Mouse (Mus musculus): ENCODE data around the gene Mia2. TPM values are rescaled to one million over a fixed set of nuclear protein-coding genes. Genes with fewer than 3 reads are reported as not detected.

Mia2 gene
- polyA plus RNA-seq, 1 experiment from 2014 or later = 47.8 TPM

- peak; percentile 57; the same call in 1 of the 2 replicates for ATAC-seq (ENCODE audit: low read depth)
- peaks cover 72% of the 10 kb centered on the region for H3K36me3 ChIP-seq
- no peak for DNase-seq
- H3K4me1 ChIP-seq (replicated peaks) = peaks cover 15% of the 10 kb centered on the region
- H3K9me3 ChIP-seq (replicated peaks) = no peaks in the 10 kb centered on the region
- WGBS (ENCODE audit: insufficient replicate concordance) = 48% methylated on average over 6 of the region's 6 CpGs
- no peaks in the 10 kb centered on the region for H3K27me3 ChIP-seq
- no peak overlapping the region for H3K27ac ChIP-seq
- H3K4me3 ChIP-seq (replicated peaks) = no peak overlapping the region
- no peak overlapping the region for H3K9ac ChIP-seq
- no peak overlapping the region for H3K4me2 ChIP-seq
Observed at GRCm38 (mm10) chr12:59164522-59164921, 68.9 kb downstream of the Mia2 start.

- Histone ChIP-seq H3K27ac (no peak overlapping the region), H3K27me3 (no peaks in the 10 kb centered on the region), H3K4me1 (replicated peaks) (peaks cover 15% of the 10 kb centered on the region), H3K36me3 (peaks cover 69% of the 10 kb centered on the region), H3K4me3 (replicated peaks) (no peak overlapping the region), H3K9ac (no peak overlapping the region), H3K4me2 (no peak overlapping the region), H3K9me3 (replicated peaks) (no peaks in the 10 kb centered on the region)
- 85% methylated on average over 4 of the region's 4 CpGs for WGBS (ENCODE audit: insufficient replicate concordance)
- ATAC-seq (ENCODE audit: low read depth) = no peak
- DNase-seq = no peak
Observed at GRCm38 (mm10) chr12:59166557-59166956, 71.0 kb downstream of the Mia2 start.

GRCm38 (mm10) chr12:59169935-59170334 is 74.3 kb downstream of the Mia2 start:
- H3K4me1 ChIP-seq (replicated peaks) = no peaks in the 10 kb centered on the region
- ATAC-seq (ENCODE audit: low read depth) (no peak), DNase-seq (no peak)
- WGBS (ENCODE audit: insufficient replicate concordance) = 81% methylated on average over 4 of the region's 4 CpGs
- H3K4me2 ChIP-seq = no peak overlapping the region
- H3K36me3 ChIP-seq = peaks cover 53% of the 10 kb centered on the region
- H3K9ac ChIP-seq = no peak overlapping the region
- H3K27me3 ChIP-seq = no peaks in the 10 kb centered on the region
- no peak overlapping the region for H3K27ac ChIP-seq
- H3K9me3 ChIP-seq (replicated peaks) = no peaks in the 10 kb centered on the region
- no peak overlapping the region for H3K4me3 ChIP-seq (replicated peaks)

GRCm38 (mm10) chr12:59177814-59178213 is 82.2 kb downstream of the Mia2 start:
- H3K27ac ChIP-seq = no peak overlapping the region
- 81% methylated on average over 3 of the region's 3 CpGs for WGBS (ENCODE audit: insufficient replicate concordance)
- H3K4me1 ChIP-seq (replicated peaks) = no peaks in the 10 kb centered on the region
- ATAC-seq (ENCODE audit: low read depth) (no peak), DNase-seq (no peak)
- no peak overlapping the region for H3K4me3 ChIP-seq (replicated peaks)
- H3K9ac ChIP-seq = no peak overlapping the region
- H3K27me3 ChIP-seq = no peaks in the 10 kb centered on the region
- H3K4me2 ChIP-seq = no peak overlapping the region
- peaks cover 80% of the 10 kb centered on the region for H3K36me3 ChIP-seq
- no peaks in the 10 kb centered on the region for H3K9me3 ChIP-seq (replicated peaks)

DNA sequence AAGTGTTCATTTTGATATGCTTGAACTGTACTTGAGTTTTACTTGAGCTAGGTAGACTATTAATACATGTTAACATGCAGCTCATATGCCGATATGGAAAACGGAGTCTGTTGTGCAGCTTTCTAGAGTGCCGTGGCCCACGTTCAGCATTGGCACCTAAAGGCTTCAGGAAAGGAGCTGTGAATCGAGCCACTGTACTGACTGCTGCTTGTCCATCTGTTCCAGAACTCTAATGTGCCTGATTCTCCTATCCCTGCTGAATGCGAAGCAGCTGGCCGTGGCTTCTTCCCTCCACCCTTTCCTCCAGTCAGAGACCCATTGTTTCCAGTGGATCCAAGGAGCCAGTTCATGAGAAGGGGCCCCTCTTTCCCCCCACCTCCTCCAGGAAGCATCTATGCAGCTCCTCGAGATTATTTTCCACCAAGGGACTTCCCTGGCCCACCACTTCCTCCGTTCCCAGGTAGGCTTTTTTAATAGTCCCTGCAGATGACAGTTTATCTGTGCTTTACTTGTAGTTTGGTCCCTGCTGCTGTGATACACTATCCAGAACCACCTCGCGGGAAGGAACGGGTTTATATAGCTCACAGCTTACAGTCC is 92.6 kb downstream of the Mia2 start:
- ATAC-seq (ENCODE audit: low read depth) = no peak

GRCm38 (mm10) chr12:59193637-59194036 is 98.0 kb downstream of the Mia2 start:
- H3K4me2 ChIP-seq = no peak overlapping the region
- WGBS (ENCODE audit: insufficient replicate concordance) = 55% methylated on average over 3 of the region's 3 CpGs
- peak overlapping the region; percentile 16 for H3K27ac ChIP-seq
- H3K4me3 ChIP-seq (replicated peaks) = no peak overlapping the region
- no peaks in the 10 kb centered on the region for H3K27me3 ChIP-seq
- ATAC-seq (ENCODE audit: low read depth) (no peak), DNase-seq (no peak)
- H3K4me1 ChIP-seq (replicated peaks) = peaks cover 24% of the 10 kb centered on the region
- H3K36me3 ChIP-seq = peaks cover 27% of the 10 kb centered on the region
- no peak overlapping the region for H3K9ac ChIP-seq
- no peaks in the 10 kb centered on the region for H3K9me3 ChIP-seq (replicated peaks)

More for the DNA sequence above, 92.6 kb downstream of the Mia2 start:
- Histone ChIP-seq H3K4me3 (replicated peaks) (no peak overlapping the region), H3K36me3 (peaks cover 63% of the 10 kb centered on the region), H3K27ac (no peak overlapping the region), H3K4me1 (replicated peaks) (no peaks in the 10 kb centered on the region; the same call in 1 of the 2 replicates), H3K27me3 (no peaks in the 10 kb centered on the region), H3K9me3 (replicated peaks) (no peaks in the 10 kb centered on the region), H3K9ac (no peak overlapping the region), H3K4me2 (no peak overlapping the region)
- 78% methylated on average over 12 of the region's 12 CpGs for WGBS (ENCODE audit: insufficient replicate concordance)
- no peak for DNase-seq

DNA sequence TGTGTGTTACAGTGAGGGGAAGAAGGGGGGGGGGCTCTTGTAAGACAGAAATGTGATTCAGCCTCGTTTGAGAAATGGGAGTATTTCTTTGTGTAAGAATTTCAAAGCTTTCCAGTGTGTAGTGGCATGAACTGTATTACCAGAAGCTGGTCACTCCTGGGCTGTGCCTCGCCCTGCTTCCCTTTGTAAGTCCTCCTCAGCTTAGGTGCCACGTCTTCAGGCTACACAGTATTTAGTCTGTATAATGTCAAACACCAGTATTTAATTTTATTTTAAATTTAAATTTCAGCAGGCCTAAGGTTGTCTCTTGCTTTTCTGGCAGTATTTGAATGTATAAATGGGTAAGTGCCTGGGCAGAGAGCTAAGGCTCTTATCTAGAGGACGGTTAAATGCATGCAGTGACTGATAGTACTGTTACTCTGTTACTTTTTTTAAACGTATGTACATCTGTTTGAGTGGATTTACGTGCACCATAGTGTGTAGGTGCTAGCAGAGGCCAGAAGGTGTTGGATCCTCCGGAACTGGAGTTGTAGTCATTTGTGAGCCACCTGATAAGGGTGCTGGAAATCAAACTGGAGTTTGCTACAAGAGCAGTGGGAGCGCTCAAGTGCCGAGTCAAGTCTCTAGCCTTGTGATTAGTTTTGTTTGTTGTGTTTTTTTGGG is 98.9 kb downstream of the Mia2 start:
- Histone ChIP-seq H3K36me3 (peaks cover 25% of the 10 kb centered on the region), H3K9ac (0 out of 2 replicates have a peak overlapping the region, but pooled peaks have one; percentile 30), H3K4me1 (replicated peaks) (peaks cover 27% of the 10 kb centered on the region), H3K9me3 (replicated peaks) (no peaks in the 10 kb centered on the region), H3K27me3 (no peaks in the 10 kb centered on the region), H3K4me3 (replicated peaks) (no peak overlapping the region), H3K27ac (peak overlapping the region; percentile 58), H3K4me2 (peak overlapping the region; percentile 40)
- ATAC-seq (ENCODE audit: low read depth) (peak; percentile 94), DNase-seq (peak; percentile 34)
- 20% methylated on average over 9 of the region's 9 CpGs for WGBS (ENCODE audit: insufficient replicate concordance)

DNA sequence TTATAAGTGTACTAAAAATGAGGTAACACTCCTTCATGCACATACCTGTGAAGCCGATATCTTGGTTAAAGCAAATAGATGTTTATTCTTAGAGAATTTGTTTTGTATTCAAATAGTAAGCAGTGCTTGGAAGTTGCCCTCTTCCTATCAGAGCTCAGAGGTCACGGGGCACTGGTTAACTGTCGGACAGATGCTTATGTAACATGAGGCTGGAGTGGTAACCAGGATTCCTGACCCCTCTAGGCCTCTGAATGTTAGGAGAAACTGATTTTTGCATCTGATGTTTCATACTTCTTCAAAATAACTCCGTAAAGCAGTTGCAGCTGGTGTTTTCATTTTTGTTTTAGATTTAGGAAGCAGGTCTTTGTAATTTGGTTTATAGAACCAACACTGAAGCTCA is 99.5 kb downstream of the Mia2 start:
- ATAC-seq (ENCODE audit: low read depth) (no peak), DNase-seq (no peak)
- WGBS (ENCODE audit: insufficient replicate concordance) = 59% methylated on average over 4 of the region's 4 CpGs
- Histone ChIP-seq H3K4me3 (replicated peaks) (no peak overlapping the region), H3K4me2 (peak overlapping the region; percentile 40), H3K27ac (peak overlapping the region; percentile 58), H3K9me3 (replicated peaks) (no peaks in the 10 kb centered on the region), H3K9ac (no peak overlapping the region), H3K27me3 (no peaks in the 10 kb centered on the region), H3K36me3 (peaks cover 29% of the 10 kb centered on the region), H3K4me1 (replicated peaks) (peaks cover 27% of the 10 kb centered on the region)

DNA sequence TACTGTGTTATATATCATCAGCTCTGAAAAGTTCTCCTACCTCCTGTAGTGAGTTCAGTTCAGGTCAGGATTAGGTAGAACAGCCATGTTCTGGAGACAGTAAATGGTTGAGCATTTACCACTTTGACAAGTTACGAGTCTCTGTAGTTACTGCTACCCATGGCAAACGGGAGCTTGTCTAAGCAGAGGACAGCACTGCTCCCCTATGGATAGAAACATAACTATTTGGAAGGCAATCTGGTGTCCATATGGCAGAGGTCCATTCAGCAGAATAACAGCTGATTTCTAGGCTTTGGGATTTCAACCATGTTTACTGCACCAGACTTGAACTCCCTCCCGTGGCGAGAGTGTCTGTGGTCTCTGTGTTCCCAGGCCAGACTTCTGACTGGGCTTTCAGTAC is 100.3 kb downstream of the Mia2 start:
- DNase-seq (no peak), ATAC-seq (ENCODE audit: low read depth) (no peak)
- no peak overlapping the region for H3K4me2 ChIP-seq
- H3K27ac ChIP-seq = no peak overlapping the region; the same call in 1 of the 2 replicates
- no peak overlapping the region for H3K9ac ChIP-seq
- H3K4me3 ChIP-seq (replicated peaks) = no peak overlapping the region
- no peaks in the 10 kb centered on the region for H3K9me3 ChIP-seq (replicated peaks)
- no peaks in the 10 kb centered on the region for H3K27me3 ChIP-seq
- peaks cover 27% of the 10 kb centered on the region for H3K4me1 ChIP-seq (replicated peaks)
- H3K36me3 ChIP-seq = peaks cover 30% of the 10 kb centered on the region
- WGBS (ENCODE audit: insufficient replicate concordance) = 81% methylated on average over 4 of the region's 4 CpGs

GRCm38 (mm10) chr12:59198750-59199149 is 103.2 kb downstream of the Mia2 start:
- no peak for DNase-seq
- H3K4me1 ChIP-seq (replicated peaks) = peaks cover 22% of the 10 kb centered on the region
- no peak for ATAC-seq (ENCODE audit: low read depth)
- no peak overlapping the region for H3K9ac ChIP-seq
- peaks cover 36% of the 10 kb centered on the region for H3K36me3 ChIP-seq
- 28% methylated on average over 4 of the region's 4 CpGs for WGBS (ENCODE audit: insufficient replicate concordance)
- H3K4me3 ChIP-seq (replicated peaks) = no peak overlapping the region
- H3K9me3 ChIP-seq (replicated peaks) = no peaks in the 10 kb centered on the region
- H3K4me2 ChIP-seq = no peak overlapping the region
- no peaks in the 10 kb centered on the region for H3K27me3 ChIP-seq
- H3K27ac ChIP-seq = no peak overlapping the region

- DNase-seq (no peak), ATAC-seq (ENCODE audit: low read depth) (no peak)
- Histone ChIP-seq H3K9ac (no peak overlapping the region), H3K36me3 (peaks cover 41% of the 10 kb centered on the region), H3K4me1 (replicated peaks) (peaks cover 16% of the 10 kb centered on the region), H3K4me2 (no peak overlapping the region), H3K4me3 (replicated peaks) (no peak overlapping the region), H3K27me3 (no peaks in the 10 kb centered on the region), H3K27ac (no peak overlapping the region), H3K9me3 (replicated peaks) (no peaks in the 10 kb centered on the region)
- WGBS (ENCODE audit: insufficient replicate concordance) = 91% methylated on average over 2 of the region's 2 CpGs
Observed at GRCm38 (mm10) chr12:59199361-59199760, 103.8 kb downstream of the Mia2 start.

GRCm38 (mm10) chr12:59205571-59205970 is 110.0 kb downstream of the Mia2 start:
- no peaks in the 10 kb centered on the region for H3K9me3 ChIP-seq (replicated peaks)

More at GRCm38 (mm10) chr12:59205571-59205970, 110.0 kb downstream of the Mia2 start:
- 84% methylated on average over 6 of the region's 6 CpGs for WGBS (ENCODE audit: insufficient replicate concordance)
- no peaks in the 10 kb centered on the region for H3K27me3 ChIP-seq
- peaks cover 20% of the 10 kb centered on the region for H3K4me1 ChIP-seq (replicated peaks)
- DNase-seq = no peak
- H3K27ac ChIP-seq = no peak overlapping the region
- H3K4me2 ChIP-seq = no peak overlapping the region
- H3K4me3 ChIP-seq (replicated peaks) = no peak overlapping the region
- peaks cover 28% of the 10 kb centered on the region for H3K36me3 ChIP-seq
- no peak overlapping the region for H3K9ac ChIP-seq
- ATAC-seq (ENCODE audit: low read depth) = no peak

Measured in liver, embryonic 13.5 days (tissue).